Mouse (Mus musculus) heart, embryonic 10.5 days (tissue): ENCODE data around the gene Cop1. TPM values are rescaled to one million over a fixed set of nuclear protein-coding genes. Genes with fewer than 3 reads are reported as not detected.

Experiments used
- DNase-seq: peaks from one replicate; pipeline ENCODE4 v3.0.0-alpha.2; 2017; ENCODE audit warnings: low spot score
- H3K27ac ChIP-seq: fragments of 300-500 bp; sonication (generic); 2 replicates; pipeline ENCODE4 v1.5.1; 2016; ENCODE audit warnings: mild to moderate bottlenecking
- H3K27me3 ChIP-seq: fragments of 300-500 bp; sonication (generic); 2 replicates; pipeline ENCODE4 v1.6.1; 2016; ENCODE audit warnings: mild to moderate bottlenecking; ENCODE audit not compliant: poor library complexity, insufficient read depth, severe bottlenecking
- H3K36me3 ChIP-seq: fragments of 300-500 bp; sonication (generic); 2 replicates; pipeline ENCODE4 v1.6.1; 2016; ENCODE audit warnings: mild to moderate bottlenecking, moderate library complexity
- H3K4me1 ChIP-seq: fragments of 300-500 bp; sonication (generic); 2 replicates; pipeline ENCODE4 v1.6.1; 2016; ENCODE audit warnings: mild to moderate bottlenecking
- H3K4me3 ChIP-seq: fragments of 300-500 bp; sonication (generic); 2 replicates; pipeline ENCODE4 v1.5.1; 2016; ENCODE audit warnings: mild to moderate bottlenecking, moderate library complexity
- H3K9me3 ChIP-seq: fragments of 300-500 bp; sonication (generic); 2 replicates; pipeline ENCODE4 v1.6.1; 2016; ENCODE audit warnings: mild to moderate bottlenecking, moderate library complexity
- WGBS: fragments of 180-500 bp; shearing (Covaris S2); methylation state at CpG from one replicate; pipeline ENCODE4 v1.1.7; 2016; 5-methylcytosine and 5-hydroxymethylcytosine counted together
- polyA plus RNA-seq: library from polyadenylated mRNA; unstranded; fragments of >200 nt; fragmentation: Nextera tagmentation; extraction: Ambion mirVana; gene quantifications from 2 replicates; pipeline ENCODE4 v1.2.1, GENCODE M21; 2016

Gene Cop1
- polyA plus RNA-seq, 1 experiment from 2014 or later, result 24.6 TPM

GRCm38 (mm10) chr1:159238147-159238546 is 6.0 kb downstream of the Cop1 start:
- no peak for DNase-seq
- H3K9me3 ChIP-seq, result no peaks in the 10 kb centered on the region
- no peak overlapping the region for H3K27ac ChIP-seq
- H3K4me3 ChIP-seq, result no peak overlapping the region
- peaks cover 16% of the 10 kb centered on the region for H3K4me1 ChIP-seq
- 74% methylated on average over 6 of the region's 6 CpGs for WGBS
- no peaks in the 10 kb centered on the region for H3K27me3 ChIP-seq
- H3K36me3 ChIP-seq, result peaks cover 12% of the 10 kb centered on the region

- H3K36me3 ChIP-seq, result peaks cover 27% of the 10 kb centered on the region
- no peak overlapping the region for H3K4me3 ChIP-seq
- no peaks in the 10 kb centered on the region for H3K27me3 ChIP-seq
- no peaks in the 10 kb centered on the region for H3K4me1 ChIP-seq
- WGBS, result 76% methylated on average over 2 of the region's 2 CpGs
- H3K27ac ChIP-seq, result no peak overlapping the region
- no peak for DNase-seq
- no peaks in the 10 kb centered on the region for H3K9me3 ChIP-seq
Measured at GRCm38 (mm10) chr1:159250320-159250719, 18.2 kb downstream of the Cop1 start.

DNA sequence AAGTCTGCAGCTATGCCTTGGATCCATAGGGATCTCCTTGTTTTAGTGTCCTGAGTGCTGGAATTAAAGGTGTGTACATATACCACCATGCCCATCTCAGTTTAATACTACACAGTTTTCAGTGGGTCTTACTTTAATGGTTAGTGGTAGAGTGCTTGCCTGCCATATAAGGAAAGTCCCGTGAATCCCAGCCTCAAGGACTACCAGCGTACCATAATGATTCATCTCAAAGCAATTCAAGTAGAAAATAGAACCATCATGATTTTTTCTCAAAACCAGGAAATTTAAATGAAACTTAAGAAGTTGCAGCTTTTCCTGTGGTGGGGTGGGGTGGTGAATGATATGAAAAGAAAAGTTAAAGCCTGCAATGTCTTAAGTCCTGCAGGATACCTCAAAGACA is 21.0 kb downstream of the Cop1 start:
- H3K4me3 ChIP-seq, result no peak overlapping the region
- no peaks in the 10 kb centered on the region for H3K4me1 ChIP-seq
- DNase-seq, result no peak
- H3K27me3 ChIP-seq, result no peaks in the 10 kb centered on the region
- no peaks in the 10 kb centered on the region for H3K9me3 ChIP-seq
- no peak overlapping the region for H3K27ac ChIP-seq
- peaks cover 38% of the 10 kb centered on the region for H3K36me3 ChIP-seq
- WGBS, result 83% methylated on average over 2 of the region's 2 CpGs

GRCm38 (mm10) chr1:159254906-159255685 is 23.0 kb downstream of the Cop1 start:
- Histone ChIP-seq H3K36me3 (peaks cover 38% of the 10 kb centered on the region), H3K4me3 (no peak overlapping the region)
- WGBS, result 86% methylated on average over 5 of the region's 5 CpGs

GRCm38 (mm10) chr1:159256543-159256942 is 24.4 kb downstream of the Cop1 start:
- H3K4me1 ChIP-seq, result no peaks in the 10 kb centered on the region
- no peaks in the 10 kb centered on the region for H3K9me3 ChIP-seq
- no peak overlapping the region for H3K27ac ChIP-seq
- H3K27me3 ChIP-seq, result no peaks in the 10 kb centered on the region
- H3K4me3 ChIP-seq, result no peak overlapping the region
- peaks cover 40% of the 10 kb centered on the region for H3K36me3 ChIP-seq
- WGBS, result 77% methylated on average over 1 of the region's 1 CpGs
- DNase-seq, result no peak

More at GRCm38 (mm10) chr1:159254906-159255685, 23.0 kb downstream of the Cop1 start:
- H3K9me3 ChIP-seq, result no peaks in the 10 kb centered on the region
- DNase-seq, result no peak
- H3K4me1 ChIP-seq, result no peaks in the 10 kb centered on the region
- H3K27me3 ChIP-seq, result no peaks in the 10 kb centered on the region
- H3K27ac ChIP-seq, result no peak overlapping the region

DNA sequence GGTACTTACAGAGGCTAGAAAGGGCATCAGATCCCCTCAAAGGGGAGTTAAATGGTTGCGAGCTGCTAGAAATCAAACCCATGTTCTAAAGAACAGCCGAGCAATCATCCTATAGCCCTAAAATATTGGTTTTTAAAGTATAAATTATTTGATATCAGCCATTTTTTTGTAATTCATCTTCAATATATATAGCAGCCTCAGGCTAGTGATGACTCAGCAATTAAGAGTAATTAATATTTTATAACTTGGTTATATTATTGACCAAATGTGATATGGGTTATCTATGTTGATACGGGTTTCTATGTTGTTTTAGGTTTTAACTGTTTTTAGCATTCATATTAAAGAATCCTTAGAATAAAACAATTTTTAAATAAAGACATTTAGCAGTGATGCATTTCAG is 31.7 kb downstream of the Cop1 start:
- no peaks in the 10 kb centered on the region for H3K9me3 ChIP-seq
- H3K36me3 ChIP-seq, result peaks cover 17% of the 10 kb centered on the region
- no peaks in the 10 kb centered on the region for H3K27me3 ChIP-seq
- no peak overlapping the region for H3K4me3 ChIP-seq
- DNase-seq, result no peak
- WGBS, result 91% methylated on average over 3 of the region's 3 CpGs
- no peak overlapping the region for H3K27ac ChIP-seq
- no peaks in the 10 kb centered on the region for H3K4me1 ChIP-seq

DNA sequence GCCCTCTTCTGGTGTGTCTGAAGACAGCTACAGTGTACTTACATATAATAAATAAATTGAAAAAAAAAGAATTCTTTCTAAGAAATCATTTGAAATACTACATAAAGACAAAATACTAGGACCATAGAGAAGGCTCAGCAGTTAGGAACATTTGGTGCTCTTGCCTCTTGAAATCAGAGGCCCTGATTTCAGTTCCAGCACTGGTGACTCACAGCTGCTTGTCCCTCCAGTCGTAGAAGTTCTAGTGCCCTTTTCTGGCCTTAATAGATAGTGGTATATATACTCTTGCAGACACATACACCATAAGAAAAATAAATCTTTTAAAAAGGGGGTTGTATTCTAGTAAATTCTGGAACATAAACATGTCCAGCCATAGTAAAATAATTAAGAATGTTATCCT is 48.0 kb downstream of the Cop1 start:
- Histone ChIP-seq H3K4me1 (no peaks in the 10 kb centered on the region), H3K36me3 (peaks cover 22% of the 10 kb centered on the region), H3K27me3 (no peaks in the 10 kb centered on the region), H3K4me3 (no peak overlapping the region), H3K9me3 (no peaks in the 10 kb centered on the region), H3K27ac (no peak overlapping the region)
- WGBS, result 73% methylated on average over 1 of the region's 1 CpGs
- DNase-seq, result no peak

- Histone ChIP-seq H3K9me3 (no peaks in the 10 kb centered on the region), H3K4me1 (no peaks in the 10 kb centered on the region), H3K4me3 (no peak overlapping the region), H3K27me3 (no peaks in the 10 kb centered on the region), H3K27ac (no peak overlapping the region), H3K36me3 (peaks cover 24% of the 10 kb centered on the region)
- no peak for DNase-seq
- 93% methylated on average over 1 of the region's 1 CpGs for WGBS
Measured at GRCm38 (mm10) chr1:159281861-159282260, 49.7 kb downstream of the Cop1 start.

GRCm38 (mm10) chr1:159286833-159287232 is 54.7 kb downstream of the Cop1 start:
- no peak for DNase-seq
- Histone ChIP-seq H3K4me3 (no peak overlapping the region), H3K4me1 (no peaks in the 10 kb centered on the region), H3K9me3 (no peaks in the 10 kb centered on the region), H3K27ac (no peak overlapping the region), H3K27me3 (no peaks in the 10 kb centered on the region), H3K36me3 (peaks cover 13% of the 10 kb centered on the region; the same call in 1 of the 2 replicates)
- WGBS, result 64% methylated on average over 1 of the region's 1 CpGs

- H3K4me1 ChIP-seq, result no peaks in the 10 kb centered on the region
- no peak for DNase-seq
- H3K27me3 ChIP-seq, result no peaks in the 10 kb centered on the region
- no peak overlapping the region for H3K27ac ChIP-seq
- no peak overlapping the region for H3K4me3 ChIP-seq
- H3K9me3 ChIP-seq, result no peaks in the 10 kb centered on the region
- H3K36me3 ChIP-seq, result peaks cover 24% of the 10 kb centered on the region
Measured at GRCm38 (mm10) chr1:159290219-159290618, 58.1 kb downstream of the Cop1 start.

- no peaks in the 10 kb centered on the region for H3K4me1 ChIP-seq
- H3K27ac ChIP-seq, result no peak overlapping the region
- 100% methylated on average over 2 of the region's 2 CpGs for WGBS
- no peaks in the 10 kb centered on the region for H3K27me3 ChIP-seq
- no peaks in the 10 kb centered on the region for H3K9me3 ChIP-seq
- DNase-seq, result no peak
- H3K4me3 ChIP-seq, result no peak overlapping the region
- H3K36me3 ChIP-seq, result peaks cover 23% of the 10 kb centered on the region
Measured at GRCm38 (mm10) chr1:159290859-159291258, 58.7 kb downstream of the Cop1 start.

- WGBS, result 82% methylated on average over 7 of the region's 7 CpGs
- no peak for DNase-seq
- Histone ChIP-seq H3K4me3 (no peak overlapping the region), H3K27ac (no peak overlapping the region), H3K4me1 (peaks cover 3% of the 10 kb centered on the region; the same call in 1 of the 2 replicates), H3K9me3 (no peaks in the 10 kb centered on the region), H3K36me3 (peaks cover 6% of the 10 kb centered on the region; the same call in 1 of the 2 replicates), H3K27me3 (no peaks in the 10 kb centered on the region)
Measured at GRCm38 (mm10) chr1:159301418-159302082, 69.4 kb downstream of the Cop1 start.

GRCm38 (mm10) chr1:159313625-159314024 is 81.5 kb downstream of the Cop1 start:
- 68% methylated on average over 2 of the region's 2 CpGs for WGBS
- no peaks in the 10 kb centered on the region for H3K9me3 ChIP-seq
- no peak overlapping the region for H3K27ac ChIP-seq
- H3K4me1 ChIP-seq, result no peaks in the 10 kb centered on the region
- H3K36me3 ChIP-seq, result peaks cover 22% of the 10 kb centered on the region; the same call in 1 of the 2 replicates
- no peaks in the 10 kb centered on the region for H3K27me3 ChIP-seq
- DNase-seq, result no peak
- H3K4me3 ChIP-seq, result no peak overlapping the region
